ENCODE assay signal across 8 mouse cellular contexts in the genomic region with DNA sequence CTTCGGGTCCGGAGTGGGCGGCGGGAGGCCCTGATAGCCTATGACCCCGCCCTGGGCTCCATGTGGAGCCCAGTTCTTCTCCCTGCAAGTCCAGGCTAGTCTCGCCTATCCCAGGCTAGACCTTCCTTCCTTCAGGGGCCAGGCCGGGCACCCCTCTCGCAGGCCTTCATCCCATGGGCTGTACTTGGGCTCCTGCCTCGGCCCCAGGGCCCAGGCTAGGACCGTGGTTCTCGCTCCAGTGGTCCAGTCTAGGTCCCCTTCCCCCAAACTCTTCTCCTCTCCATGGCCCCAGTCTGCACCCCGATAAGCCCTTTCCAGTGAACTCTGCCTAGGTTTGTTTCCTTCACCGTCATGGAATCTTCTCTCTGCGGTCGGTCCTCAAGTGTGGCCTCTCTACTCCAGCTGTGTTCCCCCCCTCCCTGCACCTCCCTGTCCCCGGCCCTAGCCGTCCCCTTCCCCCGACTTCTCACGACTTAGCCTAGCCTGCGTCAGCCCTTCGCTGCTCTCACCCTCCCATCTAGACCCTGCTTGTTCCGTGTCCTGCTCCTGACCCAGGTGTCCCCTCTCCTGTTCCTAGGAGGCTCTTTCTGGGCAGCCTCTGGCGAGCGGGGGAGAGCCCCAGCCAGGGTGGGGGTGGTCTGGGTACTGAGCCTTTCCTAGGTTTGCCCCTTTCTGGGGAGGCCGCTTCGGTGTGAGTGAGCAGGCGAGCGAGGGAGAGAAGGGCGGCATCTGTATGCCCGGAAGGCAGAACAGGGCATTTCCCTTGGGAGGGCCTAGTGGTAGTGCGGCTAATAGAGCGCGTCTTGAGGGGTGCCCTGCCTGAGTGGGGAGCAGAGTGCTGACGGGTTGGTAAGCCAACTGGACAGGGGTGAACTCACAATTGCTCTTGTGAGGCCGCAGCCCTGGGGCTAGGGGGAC. TPM values are rescaled to one million over a fixed set of nuclear protein-coding genes. Genes with fewer than 3 reads are reported as not detected.
DNase-seq lines count a peak whose midpoint lies in the region; ATAC-seq lines count a peak whose summit lies in the region.

No protein-coding gene starts in this region.

- peak overlapping the region; percentile 89 for H3K27ac ChIP-seq in heart, embryonic 12.5 days (ENCODE audit: poor library complexity, severe bottlenecking)
- peak overlapping the region; percentile 79 for H3K27ac ChIP-seq in forebrain, embryonic 12.5 days
- peak overlapping the region; percentile 92 for H3K27ac ChIP-seq in liver, embryonic 12.5 days
- H3K27ac ChIP-seq in neural tube, embryonic 13.5 days (replicated peaks): peak overlapping the region; percentile 80

- peak overlapping the region; percentile 87 for H3K4me3 ChIP-seq in heart, embryonic 12.5 days
- peak overlapping the region; percentile 97 for H3K4me3 ChIP-seq in forebrain, embryonic 12.5 days (replicated peaks)
- H3K4me3 ChIP-seq in liver, embryonic 12.5 days: peak overlapping the region; percentile 94
- H3K4me3 ChIP-seq in neural tube, embryonic 13.5 days: peak overlapping the region; percentile 82

- peak; percentile 48 for ATAC-seq in heart, embryonic 12.5 days (ENCODE audit: insufficient number of reproducible peaks, low FRiP score)
- peak; percentile 13 for ATAC-seq in forebrain, embryonic 12.5 days (ENCODE audit: low FRiP score)
- ATAC-seq in liver, embryonic 12.5 days: peak; percentile 52
- peak; percentile 45 for ATAC-seq in neural tube, embryonic 13.5 days (ENCODE audit: low read depth)

- H3K9me3 ChIP-seq in heart, embryonic 12.5 days (replicated peaks): no peaks in the 10 kb centered on the region
- no peaks in the 10 kb centered on the region for H3K9me3 ChIP-seq in forebrain, embryonic 12.5 days
- H3K9me3 ChIP-seq in liver, embryonic 12.5 days (replicated peaks): no peaks in the 10 kb centered on the region
- H3K9me3 ChIP-seq in neural tube, embryonic 13.5 days: no peaks in the 10 kb centered on the region

- no peaks in the 10 kb centered on the region for H3K36me3 ChIP-seq in heart, embryonic 12.5 days
- H3K36me3 ChIP-seq in forebrain, embryonic 12.5 days (replicated peaks): no peaks in the 10 kb centered on the region
- peaks cover 3% of the 10 kb centered on the region; the same call in 1 of the 2 replicates for H3K36me3 ChIP-seq in liver, embryonic 12.5 days
- no peaks in the 10 kb centered on the region for H3K36me3 ChIP-seq in neural tube, embryonic 13.5 days

- peaks cover 62% of the 10 kb centered on the region for H3K4me1 ChIP-seq in heart, embryonic 12.5 days (replicated peaks)
- peaks cover 38% of the 10 kb centered on the region for H3K4me1 ChIP-seq in forebrain, embryonic 12.5 days
- H3K4me1 ChIP-seq in liver, embryonic 12.5 days: peaks cover 80% of the 10 kb centered on the region
- H3K4me1 ChIP-seq in neural tube, embryonic 13.5 days (replicated peaks): peaks cover 67% of the 10 kb centered on the region

- no peak for DNase-seq in heart, postnatal 25 days (ENCODE audit: low spot score)
- DNase-seq in NIH3T3 (ENCODE audit: low read depth): peak; percentile 58
- DNase-seq in frontal cortex, postnatal 10 days (ENCODE audit: low spot score in 2 of 2): no peak
- no peak for DNase-seq in gastrocnemius, adult 8-10 months (ENCODE audit: low spot score in 2 of 2)

- 3% methylated on average over 35 of the region's 35 CpGs for WGBS in heart, embryonic 12.5 days
- 7% methylated on average over 35 of the region's 35 CpGs for WGBS in forebrain, embryonic 12.5 days
- 5% methylated on average over 35 of the region's 35 CpGs for WGBS in liver, embryonic 12.5 days (ENCODE audit: insufficient replicate concordance)
- 4% methylated on average over 35 of the region's 35 CpGs for WGBS in neural tube, embryonic 13.5 days

- peak overlapping the region; percentile 96 for H3K9ac ChIP-seq in heart, embryonic 12.5 days
- peak overlapping the region; percentile 91 for H3K9ac ChIP-seq in forebrain, embryonic 12.5 days
- H3K9ac ChIP-seq in liver, embryonic 12.5 days: peak overlapping the region; percentile 94
- H3K9ac ChIP-seq in neural tube, embryonic 13.5 days: peak overlapping the region; percentile 96

- intact Hi-C loops in heart, postnatal 25 days (cut with DNase I): loop anchor here (5.0 kb wide), 3 partner anchors 46 to 61 kb away; a partner anchor contains a TSS

- H3K27me3 ChIP-seq in heart, embryonic 12.5 days (replicated peaks): no peaks in the 10 kb centered on the region
- H3K27me3 ChIP-seq in forebrain, embryonic 12.5 days: no peaks in the 10 kb centered on the region
- H3K27me3 ChIP-seq in liver, embryonic 12.5 days (replicated peaks): no peaks in the 10 kb centered on the region
- H3K27me3 ChIP-seq in neural tube, embryonic 13.5 days: no peaks in the 10 kb centered on the region

- peak overlapping the region; percentile 93 for H3K4me2 ChIP-seq in heart, embryonic 12.5 days
- peak overlapping the region; percentile 98 for H3K4me2 ChIP-seq in forebrain, embryonic 12.5 days
- peak overlapping the region; percentile 81 for H3K4me2 ChIP-seq in liver, embryonic 12.5 days
- H3K4me2 ChIP-seq in neural tube, embryonic 13.5 days: peak overlapping the region; percentile 99

RNA-seq across cellular contexts. Expression of a gene that starts 0.7 kb away (rescaled TPM):
- polyA plus RNA-seq in heart, embryonic 12.5 days (2016; fragmentation: Nextera tagmentation; extraction: Ambion mirVana): 395 and 402 TPM in 2 replicates
- total RNA-seq in heart, postnatal 25 days (2021): 100 to 1,000 TPM; 415 to 449 TPM
- polyA plus RNA-seq in forebrain, embryonic 12.5 days (2016; fragmentation: Nextera tagmentation; extraction: Ambion mirVana): 307 and 312 TPM in 2 replicates
- 208 and 209 TPM in 2 replicates for polyA plus RNA-seq in liver, embryonic 12.5 days (2016; fragmentation: Nextera tagmentation; extraction: Ambion mirVana)
- 364 and 370 TPM in 2 replicates for polyA plus RNA-seq in neural tube, embryonic 13.5 days (2015; fragmentation: Nextera tagmentation; extraction: Ambion mirVana)
- total RNA-seq in gastrocnemius, adult 8-10 months (2022): 100 to 1,000 TPM; 439 to 500 (median 472) TPM
